Mouse (Mus musculus) spleen, adult 18-20 months (tissue): ENCODE data around the gene Pycard.
A peak's percentile ranks its signal among the peaks of the same experiment; 100 is the strongest.
"Not testable (repeated sequence)": the region's sequence is repeated elsewhere in the genome, so short reads cannot be mapped to it uniquely, and the experiment has no call there.

Experiments used
- DNase-seq, 2 experiments: peaks; one replicate each; pipeline ENCODE4 v3.0.0; 2022; ENCODE audit warnings: mixed read lengths in 2 of 2

Pycard gene

DNA sequence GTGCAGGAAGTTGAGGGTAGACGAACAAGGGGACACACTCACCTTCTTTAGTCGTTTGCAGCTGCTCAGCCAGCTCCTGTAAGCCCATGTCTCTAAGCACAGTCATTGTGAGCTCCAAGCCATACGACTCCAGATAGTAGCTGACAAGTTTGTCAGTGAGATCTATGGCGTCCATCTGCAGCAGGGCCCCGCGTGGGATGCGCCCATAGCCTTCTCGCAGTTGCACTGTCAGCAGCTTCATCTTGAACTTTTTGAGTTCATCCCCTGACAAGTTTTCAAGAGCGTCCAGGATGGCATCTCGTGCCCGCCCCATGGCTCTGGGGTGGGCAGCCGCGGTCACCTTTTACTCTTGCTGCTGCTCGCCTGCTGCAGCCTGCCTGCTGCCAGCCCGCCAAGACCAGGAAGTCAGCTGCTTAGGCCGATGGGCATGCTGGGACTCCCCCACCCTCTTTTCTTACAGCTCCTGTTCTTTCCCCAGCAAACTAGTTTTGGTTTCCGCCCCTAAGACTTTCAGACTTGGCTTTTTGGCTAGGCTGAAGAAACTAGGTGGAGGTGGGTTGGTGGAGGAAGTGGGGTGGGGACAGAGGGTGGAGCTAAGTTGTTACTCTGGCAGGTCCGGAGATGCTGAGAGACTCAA lies at the start of gene Pycard:
Gene Pycard, minus strand, starts transcription at position 527 of the 637 bp plus-strand sequence.
- peak; percentile 53 to 60 for DNase-seq

DNA sequence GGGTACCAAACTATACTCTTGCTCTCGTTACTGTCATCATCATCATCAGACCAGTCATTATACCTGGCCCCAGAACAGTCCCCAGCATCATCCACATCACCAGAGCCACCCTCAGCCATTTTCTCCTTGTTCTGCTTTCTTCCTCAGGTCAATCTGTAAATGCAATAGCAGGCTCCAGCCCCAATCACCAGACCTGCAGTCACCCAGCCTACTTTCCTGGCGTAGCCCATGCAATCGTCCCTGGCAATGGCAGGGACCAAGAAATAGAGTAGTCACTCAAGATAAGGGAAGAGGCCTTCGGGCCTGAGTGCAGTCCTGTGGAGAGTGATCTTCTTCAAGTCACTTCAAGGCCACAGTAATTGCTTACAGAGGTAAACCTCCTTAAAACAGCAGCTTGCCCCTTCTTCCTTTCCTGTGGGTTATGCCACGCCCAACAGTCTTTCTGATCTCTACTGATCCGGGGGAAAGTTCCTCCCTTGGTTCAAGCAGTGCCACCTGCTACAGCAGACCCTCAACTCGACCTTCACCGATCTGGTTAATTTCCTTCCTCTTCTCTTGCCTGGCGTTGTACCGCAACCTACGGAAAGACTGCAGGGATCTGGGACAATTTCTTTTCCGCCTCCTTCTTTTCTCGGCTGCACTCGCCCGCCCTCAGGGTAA lies 48.6 kb upstream of the Pycard start:
- DNase-seq, result not testable (repeated sequence)

DNA sequence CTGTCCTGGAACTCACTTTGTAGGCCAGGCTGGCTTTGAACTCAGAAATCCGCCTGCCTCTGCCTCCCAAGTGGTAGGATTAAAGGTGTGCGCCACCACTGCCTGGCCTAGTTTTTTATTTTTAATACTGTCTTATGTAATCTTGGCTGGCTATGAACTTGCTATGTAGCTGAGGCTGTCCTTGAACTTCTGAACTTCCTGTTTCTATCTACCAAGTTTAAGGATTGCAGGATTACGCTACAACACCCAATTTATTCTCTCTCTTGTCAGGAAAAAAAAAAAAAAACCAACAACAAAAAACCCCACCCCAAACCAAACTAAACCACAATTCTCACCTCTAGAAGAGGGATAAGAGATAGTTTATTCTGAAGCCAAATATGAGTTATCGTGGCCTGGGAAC lies 39.9 kb upstream of the Pycard start:
- DNase-seq, result no peak

DNA sequence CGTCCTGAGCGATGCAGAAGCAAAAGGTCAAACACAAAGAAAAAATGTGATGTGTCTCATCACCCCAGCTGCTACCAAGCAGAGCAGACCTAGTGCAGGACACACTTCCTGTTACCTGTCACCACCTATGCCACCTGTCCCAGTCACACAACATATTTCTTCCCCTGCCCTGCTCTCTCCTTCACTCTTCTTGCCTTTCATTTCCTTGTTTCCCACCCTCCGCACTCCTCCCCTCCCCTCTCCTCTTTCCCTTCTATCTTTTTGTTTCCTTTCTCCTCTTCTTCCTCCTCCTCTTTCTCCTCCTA lies 39.3 kb upstream of the Pycard start:
- DNase-seq, result no peak

DNA sequence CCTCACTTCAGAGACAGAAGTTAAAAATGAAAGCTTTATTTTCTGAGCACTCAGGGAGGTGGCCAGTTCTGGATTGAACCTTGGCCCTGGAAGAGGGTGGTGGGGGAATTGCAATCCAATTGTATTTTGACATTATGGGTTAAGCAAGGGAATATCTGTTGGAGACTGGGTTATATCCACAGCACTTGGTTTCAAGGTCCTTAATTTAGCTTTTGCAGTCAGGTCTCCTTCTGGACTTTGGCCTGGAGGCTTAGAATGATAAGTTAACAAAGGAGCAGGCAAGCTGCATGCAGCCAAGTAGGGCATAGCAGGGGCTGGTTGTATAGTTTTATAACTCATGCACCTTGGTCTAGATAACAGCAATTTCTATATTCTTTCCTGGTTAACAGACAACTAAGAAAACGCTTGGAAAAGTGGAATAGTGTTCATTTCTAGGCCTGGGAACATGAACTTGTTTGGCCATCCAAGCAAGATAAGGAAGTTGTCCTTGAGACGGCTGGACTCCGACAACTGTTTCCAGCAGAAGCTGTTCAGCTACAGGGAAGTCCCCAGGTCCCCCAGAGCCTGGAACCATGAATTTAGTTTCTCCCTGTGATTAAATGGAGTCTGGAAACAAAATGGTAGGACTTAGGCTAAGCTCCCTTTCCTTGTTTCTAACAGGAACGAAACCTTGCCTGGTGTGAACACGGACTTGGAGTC lies 38.8 kb upstream of the Pycard start:
- DNase-seq, result no peak

DNA sequence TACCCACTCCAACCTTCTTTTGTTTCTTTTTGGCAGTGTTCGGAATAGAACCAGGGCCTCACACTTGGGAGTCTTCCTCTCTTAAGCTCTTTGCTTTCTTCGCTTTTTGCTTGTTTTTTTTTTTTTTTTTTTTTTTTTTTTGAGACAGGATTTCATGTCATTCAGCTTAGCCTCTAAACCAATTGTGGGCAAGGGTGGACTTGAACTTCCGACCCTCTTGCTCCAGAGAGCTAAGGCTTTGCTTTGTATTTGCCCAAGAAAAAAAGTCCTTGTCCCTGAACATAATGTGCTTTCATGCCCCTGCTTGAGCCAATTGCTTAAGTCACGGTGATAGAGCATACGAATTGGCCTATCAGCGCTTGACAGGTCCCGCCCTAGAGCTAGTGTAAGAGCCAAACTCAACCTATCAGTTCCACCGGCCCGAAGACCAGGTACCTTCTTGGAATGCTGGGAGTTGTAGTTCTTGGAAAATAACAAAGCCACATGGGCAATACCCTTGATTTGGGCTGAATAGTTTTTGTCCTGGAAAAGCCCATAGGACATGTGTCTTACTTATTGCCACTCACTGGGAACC lies 37.8 kb upstream of the Pycard start:
- no peak for DNase-seq

DNA sequence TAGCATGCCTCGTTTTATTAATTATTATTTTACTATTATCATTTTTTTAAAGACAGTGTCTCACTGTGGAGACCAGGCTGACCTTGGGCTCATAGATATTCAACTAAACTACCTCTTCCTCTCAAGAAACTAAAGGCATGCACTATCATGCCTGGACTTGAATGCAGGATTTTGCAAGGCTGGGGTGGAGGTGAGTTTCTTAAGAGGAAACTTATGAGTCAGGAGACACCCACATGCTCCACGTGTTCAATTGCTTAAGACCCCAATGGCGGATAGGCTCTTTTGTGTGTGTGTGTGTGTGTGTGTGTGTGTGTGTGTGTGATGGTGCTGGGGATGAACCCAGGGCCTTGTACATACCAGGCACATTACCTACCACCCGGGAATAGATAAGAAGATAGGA lies 31.7 kb upstream of the Pycard start:
- no peak for DNase-seq

DNA sequence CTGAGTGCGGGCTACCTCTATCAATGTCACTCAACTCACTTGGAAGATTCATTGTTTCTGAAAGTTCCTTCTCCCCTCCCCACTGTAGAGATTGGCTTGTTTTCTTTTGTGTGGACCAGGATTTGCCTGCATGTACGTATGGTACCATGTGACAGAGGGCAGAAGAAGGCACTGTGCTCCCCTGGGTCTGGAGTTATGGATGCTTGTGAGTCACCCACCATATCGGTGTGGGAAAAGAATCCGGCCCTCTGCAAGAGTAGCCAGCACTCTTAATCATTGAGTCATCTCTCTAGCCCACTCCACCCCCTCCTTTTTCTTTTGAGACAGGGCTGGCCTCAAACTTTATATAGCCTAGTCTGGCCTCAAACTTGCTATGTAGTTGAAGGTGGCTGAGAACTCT lies 31.3 kb upstream of the Pycard start:
- no peak for DNase-seq

DNA sequence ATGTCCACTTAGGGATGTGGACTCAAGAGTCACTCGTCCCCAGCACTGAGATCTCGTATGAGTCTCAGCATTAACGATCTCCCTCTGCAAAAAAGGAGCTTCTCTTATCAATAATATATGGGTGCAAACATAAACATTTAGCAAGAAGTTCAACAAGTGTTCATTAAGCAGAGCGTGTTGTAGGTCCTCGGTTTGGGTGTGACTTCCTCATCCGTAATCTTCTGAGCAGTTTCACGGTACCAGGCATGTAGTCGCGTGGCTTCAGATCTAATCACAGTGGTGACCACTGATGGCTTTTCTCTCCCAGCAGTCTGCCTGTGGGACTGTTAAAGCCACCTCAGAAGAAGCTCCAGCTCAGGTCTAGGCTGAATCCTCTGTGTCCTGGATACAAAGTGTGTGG lies 30.7 kb upstream of the Pycard start:
- DNase-seq, result no peak

DNA sequence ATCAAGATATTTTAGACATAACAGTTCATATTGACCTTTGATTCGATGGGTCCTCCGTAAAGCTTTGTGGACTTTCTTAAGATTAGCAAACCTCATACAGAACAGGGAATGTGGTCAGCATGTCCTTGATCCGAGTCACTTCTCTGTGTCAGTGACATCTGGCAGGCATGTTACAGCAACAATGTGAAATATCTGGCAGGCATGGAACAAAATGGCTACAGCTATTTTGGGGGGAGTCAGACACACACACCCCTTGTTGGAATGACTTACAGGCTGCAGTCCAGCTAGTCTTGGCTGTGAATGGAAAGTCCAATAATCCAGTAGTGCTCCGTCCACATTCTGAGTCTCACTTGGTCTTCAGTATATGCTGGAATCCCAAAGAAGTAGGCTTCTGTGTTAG lies 29.9 kb upstream of the Pycard start:
- DNase-seq, result no peak

DNA sequence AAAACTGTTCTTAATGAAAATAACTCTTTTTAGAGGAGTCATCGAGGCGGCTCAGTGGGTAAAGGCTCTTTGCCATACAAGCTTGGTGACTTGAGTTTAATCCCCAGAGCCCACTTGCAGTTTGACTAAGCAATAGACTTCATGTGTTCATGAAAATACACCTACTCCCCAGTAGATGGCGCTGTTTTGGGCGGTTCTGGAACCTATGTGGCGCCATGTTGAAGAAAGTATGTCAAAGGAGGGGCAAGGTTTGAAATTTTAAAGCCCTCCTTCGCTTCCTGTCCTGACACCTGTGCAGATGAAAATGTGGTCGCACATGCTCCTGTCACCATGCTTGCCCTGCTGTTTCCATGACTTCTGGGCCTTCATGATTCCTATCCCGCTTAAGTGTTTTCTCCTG lies 29.3 kb upstream of the Pycard start:
- no peak for DNase-seq

DNA sequence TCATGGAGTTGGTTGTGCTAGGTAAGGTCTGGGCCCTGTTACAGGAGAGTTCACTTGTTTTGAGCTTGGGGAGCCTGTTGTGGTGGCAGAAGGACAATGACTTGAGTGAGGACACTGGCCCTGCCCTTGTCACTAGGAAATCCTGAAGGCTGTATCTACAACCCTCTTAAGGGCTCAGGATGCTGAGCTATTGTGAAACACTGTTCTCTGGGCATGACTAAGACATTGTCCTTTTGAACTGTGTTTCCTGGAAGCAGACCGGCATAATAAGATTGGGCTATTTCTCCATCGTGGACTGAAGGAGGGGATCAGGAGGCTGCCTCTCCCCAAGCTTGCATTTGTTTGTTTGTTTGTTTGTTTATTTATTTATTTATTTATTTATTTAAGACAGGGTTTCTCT lies 25.5 kb upstream of the Pycard start:
- DNase-seq, result no peak

DNA sequence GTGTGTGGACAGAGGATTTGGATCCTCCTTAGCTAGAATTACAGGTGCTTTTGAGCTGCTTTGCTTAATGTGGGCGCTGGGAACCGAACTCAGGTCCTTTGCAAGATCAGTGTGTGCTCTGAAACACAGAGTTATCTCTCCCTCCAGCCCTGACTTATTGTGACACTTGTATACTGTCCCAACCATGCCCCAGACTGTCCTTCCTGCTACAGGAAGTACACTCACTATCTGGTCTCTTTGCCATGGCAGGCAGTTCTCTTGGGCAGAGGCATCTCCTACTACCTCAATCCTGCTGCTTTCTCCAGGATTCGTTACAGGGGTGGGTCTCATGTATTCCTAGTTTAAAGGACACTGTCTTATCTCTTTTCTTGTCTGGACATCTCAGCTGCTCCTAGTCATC lies 24.6 kb upstream of the Pycard start:
- no peak for DNase-seq

DNA sequence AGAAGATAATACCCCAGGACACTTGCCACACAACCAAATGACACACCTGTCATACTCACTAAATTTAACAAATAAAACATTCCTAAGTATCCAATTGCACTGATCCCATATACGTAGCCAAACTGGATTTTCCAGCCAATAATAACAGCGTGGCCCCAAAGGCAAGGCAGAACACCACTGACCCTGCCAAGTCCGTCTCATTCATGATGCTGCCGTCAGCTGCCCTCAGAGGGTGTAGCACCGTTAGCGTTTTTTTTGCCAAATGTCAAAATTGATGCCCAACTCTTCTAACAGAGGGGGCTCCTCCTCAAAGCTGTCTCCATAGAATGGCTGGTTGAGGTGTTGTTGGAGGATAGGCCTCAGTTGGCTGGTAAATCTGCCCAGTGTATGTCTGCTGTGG lies 23.0 kb upstream of the Pycard start:
- no peak for DNase-seq

DNA sequence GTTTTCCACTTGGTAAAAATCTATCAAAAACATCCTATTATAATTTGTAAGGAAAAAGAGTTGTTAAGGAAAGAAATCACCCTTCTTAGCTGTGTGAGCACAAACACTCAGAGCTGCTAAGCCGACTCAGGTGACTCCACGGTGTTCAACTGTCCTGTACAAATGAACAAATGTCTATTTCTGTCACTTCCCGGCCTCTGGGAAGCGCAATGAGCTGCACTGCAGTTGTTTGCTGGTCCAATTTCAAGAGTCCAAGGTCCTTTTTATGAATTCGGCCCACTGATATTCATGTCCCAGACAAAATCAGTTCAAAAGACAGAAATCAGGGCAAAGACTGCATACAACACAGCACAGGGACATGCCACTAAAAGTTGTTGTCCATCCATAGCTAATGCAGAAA lies 22.5 kb upstream of the Pycard start:
- not testable (repeated sequence) for DNase-seq

DNA sequence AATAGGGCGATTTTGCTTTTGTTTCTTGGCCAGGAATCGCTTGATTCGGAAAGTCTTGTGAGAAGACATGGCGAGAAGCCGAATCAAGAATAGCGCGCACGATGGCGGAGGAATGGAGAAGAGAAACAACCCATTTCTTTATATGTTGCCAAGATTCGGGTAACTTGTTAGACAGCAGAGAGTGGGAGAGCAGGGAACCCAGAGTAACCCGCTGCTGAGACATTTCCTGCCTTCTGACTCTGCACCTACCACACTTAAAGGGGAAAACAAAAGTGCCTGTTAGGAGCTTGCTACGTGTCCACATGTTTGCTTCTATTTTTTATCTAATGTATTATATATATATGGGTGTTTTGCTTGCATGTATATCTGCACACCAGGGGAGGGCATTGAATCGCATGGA lies 19.4 kb upstream of the Pycard start:
- no peak for DNase-seq

DNA sequence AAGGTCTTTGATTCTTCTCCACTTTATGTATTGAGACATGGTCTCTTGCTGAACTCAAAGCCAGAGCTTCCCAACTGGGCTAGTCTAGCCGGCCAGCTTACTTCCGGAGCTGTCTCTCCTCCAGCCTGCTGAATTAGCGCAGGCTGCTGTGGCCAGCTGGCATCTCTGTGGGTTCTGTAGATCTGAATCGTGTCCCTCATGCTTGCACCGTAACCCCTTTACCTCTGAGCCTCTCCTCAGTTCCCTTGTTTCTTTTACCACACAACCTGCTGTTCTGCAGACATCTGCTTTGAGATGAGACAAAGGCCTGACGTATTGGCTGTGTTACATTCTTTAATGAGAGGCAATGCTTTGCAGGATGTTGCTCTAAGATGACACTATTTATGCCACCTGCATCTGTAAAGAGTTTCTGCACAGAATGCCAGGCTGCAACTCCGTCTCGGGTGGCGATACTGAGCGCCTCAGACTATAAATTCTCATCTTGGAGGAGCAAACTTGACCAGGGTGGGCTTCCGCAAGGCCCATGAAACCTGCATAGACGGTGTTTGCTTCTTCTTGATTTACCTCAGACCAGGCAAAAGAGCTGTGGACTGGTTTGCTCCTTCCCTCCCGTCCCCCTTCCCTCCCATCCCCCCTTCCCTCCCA lies 18.6 kb upstream of the Pycard start:
- no peak for DNase-seq

DNA sequence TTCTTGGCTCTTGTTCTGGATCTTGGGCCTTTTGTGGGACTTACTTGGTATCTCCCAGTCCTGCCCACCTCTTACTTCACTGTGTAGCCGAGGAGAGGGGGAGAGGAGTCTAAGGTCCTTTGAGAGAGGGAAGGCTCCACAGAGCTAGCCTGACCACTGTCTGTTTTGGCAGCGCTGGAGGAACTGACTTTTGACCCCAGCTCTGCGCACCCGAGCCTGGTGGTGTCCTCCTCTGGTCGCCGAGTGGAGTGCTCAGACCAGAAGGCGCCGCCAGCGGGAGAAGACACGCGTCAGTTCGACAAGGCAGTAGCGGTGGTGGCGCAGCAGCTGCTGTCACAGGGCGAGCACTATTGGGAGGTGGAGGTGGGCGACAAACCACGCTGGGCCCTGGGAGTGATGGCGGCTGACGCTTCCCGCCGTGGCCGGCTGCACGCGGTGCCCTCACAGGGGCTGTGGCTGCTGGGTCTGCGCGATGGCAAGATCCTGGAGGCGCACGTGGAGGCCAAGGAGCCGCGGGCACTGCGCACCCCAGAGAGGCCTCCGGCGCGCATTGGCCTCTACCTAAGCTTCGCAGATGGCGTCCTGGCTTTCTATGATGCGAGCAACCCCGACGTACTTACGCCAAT lies 16.2 kb upstream of the Pycard start:
- no peak for DNase-seq

DNA sequence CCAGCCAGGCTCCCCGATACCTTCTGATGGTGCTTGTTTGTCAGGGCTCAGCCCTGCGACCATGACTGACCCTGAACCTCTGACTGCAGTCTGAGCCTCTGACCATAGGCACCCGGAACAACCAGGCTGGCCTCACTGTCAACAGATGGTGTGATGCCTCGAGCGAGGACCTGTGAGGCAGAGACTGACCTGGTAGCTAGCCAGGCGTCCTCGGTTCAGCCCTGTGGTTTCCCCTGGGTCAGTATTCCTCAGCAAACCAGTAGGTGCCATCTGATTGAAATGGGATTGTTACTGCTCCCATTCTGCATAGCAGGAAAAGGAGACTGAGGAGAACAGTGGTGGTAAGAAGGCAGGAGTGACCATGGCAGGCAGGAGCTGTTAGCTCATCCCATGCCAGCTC lies 12.5 kb upstream of the Pycard start:
- no peak for DNase-seq

DNA sequence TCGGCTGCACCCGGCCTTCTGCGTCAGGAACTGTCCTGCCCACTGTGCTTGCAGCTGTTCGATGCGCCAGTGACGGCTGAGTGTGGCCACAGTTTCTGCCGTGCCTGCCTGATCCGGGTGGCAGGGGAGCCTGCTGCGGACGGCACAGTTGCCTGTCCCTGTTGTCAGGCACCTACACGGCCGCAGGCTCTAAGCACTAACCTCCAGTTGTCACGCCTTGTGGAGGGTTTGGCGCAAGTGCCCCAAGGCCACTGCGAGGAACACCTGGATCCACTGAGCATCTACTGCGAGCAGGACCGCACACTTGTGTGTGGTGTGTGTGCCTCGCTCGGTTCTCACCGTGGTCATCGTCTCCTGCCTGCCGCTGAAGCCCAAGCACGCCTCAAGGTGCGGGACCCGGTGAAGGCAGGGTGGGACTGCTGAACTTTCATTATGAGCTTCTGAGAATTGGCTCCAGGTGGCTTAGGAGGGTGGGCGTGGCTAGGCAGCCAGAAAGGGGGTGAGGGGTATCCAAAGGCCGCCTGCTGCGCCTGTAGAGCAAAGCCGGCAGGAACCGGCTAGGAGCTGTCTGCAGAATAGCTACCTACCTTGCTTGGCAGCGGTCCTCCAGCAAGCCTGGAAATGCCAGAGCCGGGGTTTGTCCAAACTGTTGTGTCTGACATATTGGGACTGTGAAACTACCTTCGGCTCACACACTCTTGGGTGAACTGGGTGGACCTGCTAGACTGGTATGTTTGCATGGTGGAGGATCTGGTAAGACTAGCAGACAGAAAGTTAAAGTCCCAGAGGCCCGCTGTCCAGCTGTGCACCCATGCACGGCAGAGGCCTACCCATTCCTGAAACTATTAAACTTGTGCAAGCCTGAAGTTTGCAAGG lies 11.1 kb upstream of the Pycard start:
- DNase-seq, result no peak

DNA sequence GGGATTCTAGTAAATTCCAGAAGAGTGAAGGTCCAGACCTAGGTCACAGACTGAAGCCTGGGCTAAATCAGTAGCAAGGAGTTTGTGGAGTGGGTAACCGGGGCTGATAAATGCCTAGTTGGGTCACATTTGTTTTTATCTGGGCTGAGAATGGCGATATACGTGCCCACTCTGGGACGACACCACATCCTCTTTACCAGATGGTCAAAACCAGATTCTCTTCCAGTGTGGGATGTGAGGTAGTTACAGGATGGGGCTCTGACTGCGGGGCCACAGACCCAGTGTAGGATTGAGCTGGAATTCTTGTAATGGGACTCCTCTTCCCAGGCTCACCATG lies 10.5 kb upstream of the Pycard start:
- DNase-seq, result no peak

DNA sequence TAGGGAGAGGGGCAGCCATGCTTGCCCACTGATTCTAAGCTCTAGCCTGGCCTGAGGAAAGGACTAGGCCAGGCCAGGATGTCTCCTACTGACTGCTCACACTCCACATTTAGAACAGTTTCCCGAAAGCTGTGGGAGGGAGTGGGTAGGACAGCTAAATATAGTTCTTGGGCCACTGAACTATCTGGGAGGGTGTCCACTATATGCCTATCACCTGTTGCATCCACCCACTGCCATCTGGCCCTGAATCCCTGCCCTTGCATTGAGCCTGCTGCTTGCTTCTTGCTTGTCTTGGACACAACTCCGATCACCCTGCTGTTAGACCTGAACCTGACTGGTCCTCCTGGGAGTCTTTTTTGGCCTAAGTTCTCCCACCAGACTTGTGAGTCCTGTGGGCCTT lies 10.0 kb upstream of the Pycard start, which contains the start of gene Trim72:
Gene Trim72, plus strand, starts transcription at position 262 of the 400 bp plus-strand sequence.
- no peak for DNase-seq
